Mouse (Mus musculus): ENCODE data around the gene Gm45140.

The Gm45140 gene

GRCm38 (mm10) chr6:87799576-87799975, 36.0 kb downstream of the Gm45140 start:
- DNase-seq (ENCODE audit: low spot score) = no peak

GRCm38 (mm10) chr6:87797321-87797720, 38.3 kb downstream of the Gm45140 start:
- no peak for DNase-seq (ENCODE audit: low spot score)

GRCm38 (mm10) chr6:87796251-87796880, 39.2 kb downstream of the Gm45140 start:
- DNase-seq (ENCODE audit: low spot score) = no peak

GRCm38 (mm10) chr6:87795385-87796150, 40.0 kb downstream of the Gm45140 start:
- DNase-seq (ENCODE audit: low spot score) = no peak

- DNase-seq (ENCODE audit: low spot score) = no peak
Observed at GRCm38 (mm10) chr6:87793821-87794510, 41.6 kb downstream of the Gm45140 start.

- DNase-seq (ENCODE audit: low spot score) = no peak
Observed at GRCm38 (mm10) chr6:87791826-87792225, 43.8 kb downstream of the Gm45140 start.

GRCm38 (mm10) chr6:87790779-87791480, 44.7 kb downstream of the Gm45140 start:
- no peak for DNase-seq (ENCODE audit: low spot score)

- DNase-seq (ENCODE audit: low spot score) = no peak
Observed at GRCm38 (mm10) chr6:87789791-87790190, 45.8 kb downstream of the Gm45140 start.

GRCm38 (mm10) chr6:87788896-87789587, 46.6 kb downstream of the Gm45140 start:
- DNase-seq (ENCODE audit: low spot score) = no peak

- no peak for DNase-seq (ENCODE audit: low spot score)
Observed at GRCm38 (mm10) chr6:87788266-87788895, 47.2 kb downstream of the Gm45140 start.

GRCm38 (mm10) chr6:87787108-87787890, 48.3 kb downstream of the Gm45140 start:
- no peak for DNase-seq (ENCODE audit: low spot score)

GRCm38 (mm10) chr6:87786621-87787020, 49.0 kb downstream of the Gm45140 start:
- no peak for DNase-seq (ENCODE audit: low spot score)

- no peak for DNase-seq (ENCODE audit: low spot score)
Observed at GRCm38 (mm10) chr6:87784033-87784432, 51.6 kb downstream of the Gm45140 start.

- DNase-seq (ENCODE audit: low spot score) = no peak
Observed at GRCm38 (mm10) chr6:87780546-87781301, 54.9 kb downstream of the Gm45140 start.

- DNase-seq (ENCODE audit: low spot score) = no peak
Observed at GRCm38 (mm10) chr6:87779174-87780165, 56.1 kb downstream of the Gm45140 start.

- DNase-seq (ENCODE audit: low spot score) = no peak
Observed at GRCm38 (mm10) chr6:87778294-87779173, 57.1 kb downstream of the Gm45140 start.

GRCm38 (mm10) chr6:87777842-87778241, 57.8 kb downstream of the Gm45140 start, which contains the start of gene Gp9:
Gene Gp9 (plus strand): TSS chr6:87778072.
- no peak for DNase-seq (ENCODE audit: low spot score)

Data from testis, postnatal 14 days (tissue).